Mouse (Mus musculus) neural tube, embryonic 15.5 days (tissue): ENCODE results near the gene Il11ra1. TPM values are rescaled to one million over a fixed set of nuclear protein-coding genes. Genes with fewer than 3 reads are reported as not detected.
"Not testable (repeated sequence)": the region's sequence is repeated elsewhere in the genome, so short reads cannot be mapped to it uniquely, and the experiment has no call there.

Experiments used
- ATAC-seq: fragments of 200-750 bp; cut with Nextera tagmentation; 2 replicates; pipeline ENCODE4 v1.8.0; 2017; ENCODE audit warnings: mild to moderate bottlenecking, moderate TSS enrichment, moderate library complexity; ENCODE audit not compliant: low FRiP score
- H3K27ac ChIP-seq: fragments of 300-500 bp; sonication (generic); replicated peaks from 2 replicates; pipeline ENCODE4 v1.5.1; 2015; ENCODE audit warnings: mild to moderate bottlenecking, inconsistent platforms
- H3K27me3 ChIP-seq: fragments of 300-500 bp; sonication (generic); replicated peaks from 2 replicates; pipeline ENCODE4 v1.6.1; 2015; ENCODE audit warnings: inconsistent platforms
- H3K36me3 ChIP-seq: fragments of 300-500 bp; sonication (generic); 2 replicates; pipeline ENCODE4 v1.6.1; 2015; ENCODE audit warnings: inconsistent platforms
- H3K4me1 ChIP-seq: fragments of 300-500 bp; sonication (generic); 2 replicates; pipeline ENCODE4 v1.6.1; 2015; ENCODE audit warnings: inconsistent platforms
- H3K4me2 ChIP-seq: fragments of 300-500 bp; sonication (generic); 2 replicates; pipeline ENCODE4 v1.6.1; 2015; ENCODE audit warnings: inconsistent platforms, mild to moderate bottlenecking, moderate library complexity
- H3K4me3 ChIP-seq: fragments of 300-500 bp; sonication (generic); replicated peaks from 2 replicates; pipeline ENCODE4 v1.5.1; 2015; ENCODE audit warnings: mild to moderate bottlenecking, inconsistent platforms
- H3K9ac ChIP-seq: fragments of 300-500 bp; sonication (generic); replicated peaks from 2 replicates; pipeline ENCODE4 v1.6.1; 2015; ENCODE audit warnings: mild to moderate bottlenecking, inconsistent platforms
- H3K9me3 ChIP-seq: fragments of 300-500 bp; sonication (generic); replicated peaks from 2 replicates; pipeline ENCODE4 v1.6.1; 2016; ENCODE audit warnings: inconsistent platforms
- WGBS: fragments of 180-500 bp; shearing (Covaris S2); methylation state at CpG from one replicate; pipeline ENCODE4 v1.1.7; 2015; ENCODE audit warnings: mixed read lengths; 5-methylcytosine and 5-hydroxymethylcytosine counted together
- polyA plus RNA-seq: library from polyadenylated mRNA; unstranded; fragments of >200 nt; fragmentation: Nextera tagmentation; extraction: Ambion mirVana; gene quantifications from 2 replicates; pipeline ENCODE4 v1.2.1, GENCODE M21; 2015

The Il11ra1 gene
- polyA plus RNA-seq, 1 experiment from 2014 or later: 52.6 TPM

GRCm38 (mm10) chr4:41696930-41697841 is 2.6 kb upstream of the Il11ra1 start, which contains the start of gene Cntfr:
Gene Cntfr (minus strand): TSS chr4:41697089.
- ATAC-seq, H3K36me3 ChIP-seq, H3K27ac ChIP-seq, H3K9me3 ChIP-seq, H3K9ac ChIP-seq, H3K4me1 ChIP-seq, H3K27me3 ChIP-seq: not testable (repeated sequence)
- Histone ChIP-seq H3K4me2 (peak within 1 kb of the TSS; percentile 47), H3K4me3 (peak within 1 kb of the TSS; percentile 28)
- 20% methylated on average over 33 of the region's 40 CpGs for WGBS

GRCm38 (mm10) chr4:41698421-41699016 is 1.3 kb upstream of the Il11ra1 start:
- H3K4me2 ChIP-seq: peak overlapping the region; percentile 43
- H3K36me3 ChIP-seq, H3K4me3 ChIP-seq, H3K27ac ChIP-seq, H3K9ac ChIP-seq, ATAC-seq, H3K9me3 ChIP-seq, H3K4me1 ChIP-seq, H3K27me3 ChIP-seq: not testable (repeated sequence)
- WGBS: 2% methylated on average over 24 of the region's 32 CpGs

- ATAC-seq, H3K27ac ChIP-seq, H3K9me3 ChIP-seq, H3K9ac ChIP-seq, H3K4me1 ChIP-seq, H3K36me3 ChIP-seq, H3K4me3 ChIP-seq, H3K4me2 ChIP-seq, H3K27me3 ChIP-seq: not testable (repeated sequence)
- WGBS: 97% methylated on average over 3 of the region's 8 CpGs
Measured at GRCm38 (mm10) chr4:41700224-41700623, 435 bp downstream of the Il11ra1 start.

- WGBS: 73% methylated on average over 2 of the region's 2 CpGs
- ATAC-seq, H3K27ac ChIP-seq, H3K36me3 ChIP-seq, H3K27me3 ChIP-seq, H3K4me2 ChIP-seq, H3K9me3 ChIP-seq, H3K9ac ChIP-seq, H3K4me3 ChIP-seq: not testable (repeated sequence)
- peaks cover 15% of the 10 kb centered on the region for H3K4me1 ChIP-seq
Measured at GRCm38 (mm10) chr4:41702226-41702625, 2.4 kb downstream of the Il11ra1 start.

- H3K9ac ChIP-seq: no peak overlapping the region
- H3K27me3 ChIP-seq: peaks cover 8% of the 10 kb centered on the region; the same call in 1 of the 2 replicates
- no peak overlapping the region for H3K27ac ChIP-seq
- H3K36me3 ChIP-seq: no peaks in the 10 kb centered on the region
- ATAC-seq: no peak
- H3K4me3 ChIP-seq: no peak overlapping the region
- H3K4me1 ChIP-seq: peaks cover 25% of the 10 kb centered on the region
- no peak overlapping the region for H3K4me2 ChIP-seq
- no peaks in the 10 kb centered on the region for H3K9me3 ChIP-seq
- 14% methylated on average over 5 of the region's 5 CpGs for WGBS
Measured at GRCm38 (mm10) chr4:41704651-41705050, 4.9 kb downstream of the Il11ra1 start.

- peak overlapping the region; percentile 45 for H3K4me2 ChIP-seq
- peaks cover 29% of the 10 kb centered on the region for H3K4me1 ChIP-seq
- ATAC-seq: no peak
- H3K27ac ChIP-seq: no peak overlapping the region
- no peak overlapping the region for H3K4me3 ChIP-seq
- H3K9ac ChIP-seq: no peak overlapping the region
- no peaks in the 10 kb centered on the region for H3K9me3 ChIP-seq
- H3K36me3 ChIP-seq: no peaks in the 10 kb centered on the region
- H3K27me3 ChIP-seq: peaks cover 8% of the 10 kb centered on the region; the same call in 1 of the 2 replicates
- 57% methylated on average over 19 of the region's 19 CpGs for WGBS
Measured at GRCm38 (mm10) chr4:41705922-41706754, 6.3 kb downstream of the Il11ra1 start.

GRCm38 (mm10) chr4:41707011-41707535 is 7.3 kb downstream of the Il11ra1 start:
- ATAC-seq: peak; percentile 76
- H3K9me3 ChIP-seq: no peaks in the 10 kb centered on the region
- peaks cover 38% of the 10 kb centered on the region for H3K4me1 ChIP-seq
- H3K9ac ChIP-seq: peak overlapping the region; percentile 26
- peak overlapping the region; percentile 45 for H3K4me2 ChIP-seq
- WGBS: 1% methylated on average over 13 of the region's 13 CpGs
- H3K27ac ChIP-seq: peak overlapping the region; percentile 48
- peaks cover 8% of the 10 kb centered on the region; the same call in 1 of the 2 replicates for H3K27me3 ChIP-seq
- no peak overlapping the region for H3K4me3 ChIP-seq
- H3K36me3 ChIP-seq: no peaks in the 10 kb centered on the region

GRCm38 (mm10) chr4:41708192-41708745 is 8.5 kb downstream of the Il11ra1 start:
- WGBS: 44% methylated on average over 8 of the region's 8 CpGs
- H3K4me3 ChIP-seq: no peak overlapping the region
- H3K27me3 ChIP-seq: peaks cover 8% of the 10 kb centered on the region; the same call in 1 of the 2 replicates
- no peak overlapping the region for H3K27ac ChIP-seq
- ATAC-seq: no peak
- H3K9ac ChIP-seq: no peak overlapping the region
- H3K36me3 ChIP-seq: no peaks in the 10 kb centered on the region
- peaks cover 47% of the 10 kb centered on the region for H3K4me1 ChIP-seq
- no peaks in the 10 kb centered on the region for H3K9me3 ChIP-seq
- H3K4me2 ChIP-seq: no peak overlapping the region

GRCm38 (mm10) chr4:41710229-41710628 is 10.4 kb downstream of the Il11ra1 start:
- Histone ChIP-seq H3K27ac (no peak overlapping the region), H3K4me3 (no peak overlapping the region), H3K9ac (no peak overlapping the region), H3K36me3 (no peaks in the 10 kb centered on the region), H3K27me3 (peaks cover 6% of the 10 kb centered on the region; the same call in 1 of the 2 replicates), H3K9me3 (no peaks in the 10 kb centered on the region), H3K4me1 (peaks cover 62% of the 10 kb centered on the region), H3K4me2 (no peak overlapping the region)
- ATAC-seq: no peak
- 69% methylated on average over 4 of the region's 4 CpGs for WGBS

GRCm38 (mm10) chr4:41711705-41712375 is 12.1 kb downstream of the Il11ra1 start:
- Histone ChIP-seq H3K4me1 (peaks cover 58% of the 10 kb centered on the region), H3K9ac (peak overlapping the region; percentile 98; the same call in 1 of the 2 replicates), H3K36me3 (peaks cover 7% of the 10 kb centered on the region), H3K4me2 (peak overlapping the region; percentile 94), H3K27ac (no peak overlapping the region), H3K4me3 (peak overlapping the region; percentile 83), H3K9me3 (no peaks in the 10 kb centered on the region), H3K27me3 (no peaks in the 10 kb centered on the region)
- no peak for ATAC-seq
- 75% methylated on average over 16 of the region's 16 CpGs for WGBS
